ENCODE assay signal across 8 mouse cellular contexts in the genomic region with DNA sequence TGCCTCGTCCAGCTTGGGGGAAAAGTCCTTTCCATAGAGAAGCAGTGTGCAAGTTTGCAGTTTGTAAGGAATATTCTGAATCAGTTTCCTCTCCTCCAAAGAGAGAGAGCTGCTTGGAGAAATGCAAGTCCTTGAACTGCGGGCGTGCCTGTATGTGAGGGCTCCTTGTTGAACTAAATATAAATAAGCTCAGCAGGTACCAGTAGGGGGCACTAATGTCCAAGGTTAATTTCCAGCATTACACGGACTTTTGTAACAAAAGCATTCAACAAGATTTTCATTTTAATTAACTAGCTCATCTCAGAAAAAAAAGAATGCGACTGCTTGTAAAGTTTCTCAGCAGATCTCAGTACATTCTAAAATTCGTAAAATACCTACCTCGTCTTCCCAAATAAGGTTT. TPM values are rescaled to one million over a fixed set of nuclear protein-coding genes. Genes with fewer than 3 reads are reported as not detected.
A peak's percentile ranks its signal among the peaks of the same experiment; 100 is the strongest.
DNase-seq lines count a peak whose midpoint lies in the region; ATAC-seq lines count a peak whose summit lies in the region.

No protein-coding gene starts in this region.

- no peak overlapping the region for H3K9ac ChIP-seq in hindbrain, embryonic 14.5 days

- H3K4me2 ChIP-seq in hindbrain, embryonic 14.5 days (replicated peaks), result no peak overlapping the region

- no peaks in the 10 kb centered on the region for H3K4me1 ChIP-seq in hindbrain, embryonic 14.5 days (replicated peaks; ENCODE audit: control insufficient read depth, insufficient read depth, low read length)
- no peaks in the 10 kb centered on the region for H3K4me1 ChIP-seq in hindbrain, embryonic 10.5 days (replicated peaks)
- H3K4me1 ChIP-seq in embryonic facial prominence, embryonic 10.5 days, result no peaks in the 10 kb centered on the region

- peak; percentile 85 for DNase-seq in hindbrain, embryonic 14.5 days (ENCODE audit: low spot score)
- DNase-seq in hindbrain, embryonic 10.5 days (ENCODE audit: low spot score), result no peak
- peak; percentile 60 to 81 for DNase-seq in CD8-positive naive resting alpha-beta T cell, adult 2 months (ENCODE audit: low read depth in 2 of 2, low spot score in 2 of 2)
- peak; percentile 46 to 75 for DNase-seq in adrenal gland, postnatal 36 days
- peak; percentile 29 for DNase-seq in embryonic facial prominence, embryonic 10.5 days (ENCODE audit: low spot score)
- DNase-seq in kidney, adult 9 months, result peak; percentile 90
- peak; percentile 76 for DNase-seq in lung, postnatal 25 days (ENCODE audit: low spot score)
- peak; percentile 85 for DNase-seq in thymus, postnatal 0 days (ENCODE audit: low spot score)

- H3K9me3 ChIP-seq in hindbrain, embryonic 14.5 days (ENCODE audit: control insufficient read depth, low read length), result no peaks in the 10 kb centered on the region
- no peaks in the 10 kb centered on the region for H3K9me3 ChIP-seq in hindbrain, embryonic 10.5 days
- H3K9me3 ChIP-seq in embryonic facial prominence, embryonic 10.5 days, result no peaks in the 10 kb centered on the region

- peaks cover 88% of the 10 kb centered on the region for H3K36me3 ChIP-seq in hindbrain, embryonic 14.5 days (replicated peaks; ENCODE audit: control insufficient read depth, insufficient read depth)
- H3K36me3 ChIP-seq in hindbrain, embryonic 10.5 days, result peaks cover 100% of the 10 kb centered on the region
- H3K36me3 ChIP-seq in embryonic facial prominence, embryonic 10.5 days (replicated peaks), result peaks cover 100% of the 10 kb centered on the region

- 67% methylated on average over 7 of the region's 7 CpGs for WGBS in hindbrain, embryonic 14.5 days
- WGBS in hindbrain, embryonic 10.5 days, result 79% methylated on average over 7 of the region's 7 CpGs
- 78% methylated on average over 7 of the region's 7 CpGs for WGBS in embryonic facial prominence, embryonic 10.5 days

- H3K27me3 ChIP-seq in hindbrain, embryonic 14.5 days (ENCODE audit: control insufficient read depth, insufficient read depth, low read length), result no peaks in the 10 kb centered on the region
- H3K27me3 ChIP-seq in hindbrain, embryonic 10.5 days (ENCODE audit: insufficient read depth, poor library complexity, severe bottlenecking), result no peaks in the 10 kb centered on the region
- no peaks in the 10 kb centered on the region for H3K27me3 ChIP-seq in embryonic facial prominence, embryonic 10.5 days (replicated peaks; ENCODE audit: low read depth, poor library complexity, severe bottlenecking)

- H3K4me3 ChIP-seq in hindbrain, embryonic 14.5 days (replicated peaks; ENCODE audit: low read length), result no peak overlapping the region
- H3K4me3 ChIP-seq in hindbrain, embryonic 10.5 days, result no peak overlapping the region
- H3K4me3 ChIP-seq in embryonic facial prominence, embryonic 10.5 days, result no peak overlapping the region

- H3K27ac ChIP-seq in hindbrain, embryonic 14.5 days, result no peak overlapping the region
- no peak overlapping the region for H3K27ac ChIP-seq in hindbrain, embryonic 10.5 days
- H3K27ac ChIP-seq in embryonic facial prominence, embryonic 10.5 days (replicated peaks), result no peak overlapping the region

- no peak for ATAC-seq in hindbrain, embryonic 14.5 days (ENCODE audit: low FRiP score)

RNA-seq across cellular contexts. Expression of gene Hnrnpll, which starts 13.9 kb away (rescaled TPM):
- 62.7 and 75.2 TPM in 2 replicates for polyA plus RNA-seq in hindbrain, embryonic 14.5 days (2014; fragmentation: Nextera tagmentation; extraction: Ambion mirVana)
- 85.6 and 92.4 TPM in 2 replicates for polyA plus RNA-seq in hindbrain, embryonic 10.5 days (2016; fragmentation: Nextera tagmentation; extraction: Ambion mirVana)
- 10 to 100 TPM; 45.7 to 51.8 TPM for total RNA-seq in adrenal gland, postnatal 36 days (2021)
- polyA plus RNA-seq in embryonic facial prominence, embryonic 10.5 days (2016; fragmentation: Nextera tagmentation; extraction: Ambion mirVana), result 83.4 and 85.8 TPM in 2 replicates
- 58.1 and 68.5 TPM in 2 replicates for polyA plus RNA-seq in thymus, postnatal 0 days (2015; fragmentation: Nextera tagmentation; extraction: Ambion mirVana)
